Mouse (Mus musculus) urinary bladder, postnatal 25 days (tissue): ENCODE results near the gene Psma7.
A peak's percentile ranks its signal among the peaks of the same experiment; 100 is the strongest.

Experiments
- DNase-seq: peaks from one replicate; pipeline ENCODE4 v3.0.0; 2022; ENCODE audit warnings: low spot score

Psma7 gene

DNA sequence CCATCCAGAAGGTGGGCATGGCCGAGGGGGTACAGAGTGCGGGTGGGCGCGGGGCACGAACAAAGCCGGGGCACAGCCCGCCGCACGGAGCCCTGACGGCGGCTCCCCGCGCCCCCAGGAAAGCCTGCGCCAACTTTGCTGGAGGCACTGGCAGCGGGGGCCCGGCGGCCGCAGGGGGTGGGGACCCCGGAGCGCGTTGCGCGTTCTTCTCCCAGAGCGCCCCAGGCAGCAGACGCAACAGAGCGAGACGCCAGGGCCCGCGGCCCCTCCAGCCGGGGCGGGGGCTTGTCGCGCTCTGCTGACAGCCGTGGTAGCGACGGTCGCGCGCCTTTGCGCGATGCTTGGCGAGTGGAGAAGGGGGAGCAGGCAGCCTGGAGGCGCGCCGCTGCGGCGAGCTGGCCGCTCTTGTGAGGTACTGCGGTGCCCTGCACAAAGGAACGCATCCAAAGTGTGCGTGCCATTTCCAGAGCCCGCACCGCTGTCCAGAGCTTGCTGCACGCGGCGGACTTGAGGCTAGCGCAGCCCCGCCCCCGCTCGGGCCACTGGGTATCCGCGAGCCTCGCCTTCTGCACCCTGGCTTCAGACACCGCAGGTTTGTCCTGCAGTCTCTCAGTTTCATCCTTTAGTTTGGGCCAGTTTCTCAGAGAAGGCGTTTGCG, 754 bp upstream of the Psma7 start:
- DNase-seq: peak; percentile 39

DNA sequence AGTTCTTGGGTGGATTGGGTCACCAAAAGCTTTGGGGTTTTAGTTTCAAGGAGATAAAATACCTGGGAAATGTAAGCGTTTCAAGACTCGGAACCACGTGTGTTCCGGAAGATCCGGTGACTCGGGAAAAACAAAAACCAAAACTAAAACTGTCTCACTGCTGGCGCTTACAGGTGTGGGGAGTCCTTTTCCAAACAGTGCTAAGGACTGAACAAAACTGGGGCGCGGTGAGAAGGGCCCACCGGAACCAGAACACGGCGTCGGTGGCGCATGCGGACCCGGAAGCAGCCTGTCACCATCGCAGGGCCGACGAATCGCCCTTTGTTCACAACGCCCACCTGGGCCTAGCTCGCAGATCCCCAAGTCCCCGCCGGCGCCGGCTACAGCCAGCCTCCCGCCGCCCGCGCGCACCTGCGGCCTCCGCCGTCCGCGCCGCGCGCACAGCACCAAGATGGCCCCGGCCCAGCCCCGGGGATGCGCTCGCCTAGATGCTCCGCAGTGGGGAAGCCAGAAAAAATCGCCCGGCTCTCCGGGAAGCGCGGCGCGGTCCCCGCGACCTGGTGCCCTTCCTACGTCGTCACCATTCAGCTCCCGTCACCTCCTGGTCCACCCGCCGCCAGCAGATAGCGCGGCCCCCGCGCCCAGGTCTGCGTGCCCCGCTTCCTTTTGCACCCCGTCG, 517 bp downstream of the Psma7 start:
- DNase-seq: peak; percentile 41

DNA sequence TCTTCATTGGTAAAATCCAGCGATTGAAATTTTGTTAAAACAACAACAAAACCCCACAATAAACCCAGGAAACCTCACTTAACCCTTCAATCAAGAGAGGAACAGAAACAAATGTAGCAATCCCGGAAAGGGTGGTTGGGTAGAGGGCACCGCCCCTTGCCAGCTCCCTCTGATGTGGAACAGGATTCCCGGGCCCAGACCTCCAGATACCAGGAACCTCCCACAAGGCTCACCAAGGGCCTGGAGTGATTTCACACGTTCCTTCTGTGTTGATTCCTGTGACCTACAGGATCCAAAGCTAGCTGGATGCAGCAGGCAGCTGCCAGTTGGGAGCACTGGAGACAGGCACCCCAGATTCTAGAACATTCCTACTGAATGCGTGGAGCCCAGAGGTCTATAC, 1.8 kb downstream of the Psma7 start:
- no peak for DNase-seq

DNA sequence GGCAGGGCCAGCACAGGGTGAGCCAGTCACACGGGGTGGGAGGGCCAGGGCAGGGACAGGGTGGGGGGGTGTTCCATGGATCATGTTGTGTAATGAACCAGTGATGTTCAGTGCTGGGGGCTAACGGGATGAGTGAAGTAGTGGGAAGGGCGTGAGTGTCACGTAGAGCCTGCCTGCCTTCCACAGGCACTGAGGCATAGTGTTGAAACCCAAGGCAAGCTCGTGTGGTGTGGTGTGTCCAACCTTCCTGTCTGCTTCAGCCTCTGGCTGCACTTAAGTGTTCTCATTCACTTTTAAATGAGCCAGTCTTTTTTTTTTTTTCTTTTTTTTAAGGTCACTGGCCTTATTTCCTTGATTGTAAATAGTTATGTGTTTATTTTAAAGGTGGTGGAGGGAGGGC, 7.5 kb downstream of the Psma7 start:
- DNase-seq: no peak

DNA sequence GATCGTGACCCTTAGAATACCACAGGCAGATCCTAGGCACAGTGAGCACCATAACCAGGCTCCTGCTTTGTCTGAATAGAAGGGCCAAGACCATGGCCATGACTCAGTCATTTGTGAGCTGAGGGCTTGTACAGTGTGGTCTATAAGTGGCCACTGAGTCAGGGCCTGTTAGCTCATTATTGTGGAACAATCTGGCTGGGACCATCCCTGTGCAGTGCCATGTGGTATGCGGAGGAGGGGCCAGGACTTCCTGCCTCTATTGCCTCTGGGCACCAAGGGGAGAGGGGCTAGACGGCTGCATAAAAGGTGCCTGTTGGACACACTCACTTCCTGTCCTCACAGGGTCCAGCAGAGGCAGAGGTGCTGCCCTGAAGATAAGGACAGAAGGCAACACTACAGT, 8.3 kb downstream of the Psma7 start:
- DNase-seq: no peak

DNA sequence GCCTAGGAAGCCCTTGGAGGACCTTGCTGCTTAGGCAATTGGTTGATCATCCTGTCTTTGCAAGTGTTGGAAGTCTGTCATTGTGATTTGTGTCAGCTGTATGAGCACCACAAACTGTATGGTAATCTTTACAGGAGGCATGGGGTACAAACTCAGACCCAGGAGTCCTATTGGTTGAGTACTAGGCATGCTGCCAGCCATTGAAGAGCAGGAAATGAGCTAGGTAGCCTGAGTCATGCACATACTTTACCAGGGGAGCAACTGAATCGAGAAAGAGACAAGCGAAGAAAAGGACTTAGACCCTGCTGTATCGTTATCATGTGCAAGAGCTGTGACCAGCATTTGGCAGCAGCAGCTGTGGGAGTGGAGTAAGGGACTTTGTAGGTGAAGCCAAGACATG, 9.3 kb downstream of the Psma7 start:
- DNase-seq: no peak

DNA sequence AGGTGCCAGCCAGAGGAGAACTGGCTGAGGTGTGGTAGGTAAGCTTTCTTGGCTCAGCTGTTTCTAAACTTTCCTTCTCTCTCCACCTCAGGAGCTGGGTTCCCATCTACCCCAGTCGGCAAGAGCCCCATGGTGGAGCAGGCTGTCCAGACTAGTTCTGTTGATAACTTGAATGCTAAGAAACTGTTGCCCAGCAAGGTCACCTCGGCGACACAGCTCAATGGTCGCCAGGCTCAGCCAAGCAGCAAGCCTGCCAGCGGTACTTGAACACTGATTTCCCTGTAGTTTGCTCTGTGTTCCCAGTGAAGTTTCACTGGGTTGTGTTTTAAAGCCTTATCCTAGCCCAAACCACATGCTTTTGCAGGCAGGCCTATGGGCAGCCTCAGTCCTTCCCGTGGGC, 11.0 kb downstream of the Psma7 start:
- no peak for DNase-seq

DNA sequence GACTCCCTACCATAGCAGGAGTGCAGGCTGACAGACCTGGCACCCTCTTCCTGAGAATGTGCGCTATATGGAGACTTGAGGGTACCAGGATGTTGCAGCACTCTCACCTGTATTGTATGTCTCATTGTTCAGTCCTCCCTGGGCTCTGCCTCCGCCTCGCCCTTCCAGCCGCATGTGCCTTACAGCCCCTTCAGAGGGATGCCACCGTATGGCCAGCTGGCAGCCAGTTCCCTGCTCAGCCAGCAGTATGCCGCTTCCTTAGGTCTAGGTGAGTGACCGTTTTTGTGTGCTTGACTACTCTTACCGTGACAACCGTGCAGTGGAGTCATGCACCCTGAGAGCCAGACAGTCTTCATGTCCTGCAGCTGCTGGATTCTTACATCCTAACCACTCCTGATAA, 14.5 kb downstream of the Psma7 start:
- no peak for DNase-seq

DNA sequence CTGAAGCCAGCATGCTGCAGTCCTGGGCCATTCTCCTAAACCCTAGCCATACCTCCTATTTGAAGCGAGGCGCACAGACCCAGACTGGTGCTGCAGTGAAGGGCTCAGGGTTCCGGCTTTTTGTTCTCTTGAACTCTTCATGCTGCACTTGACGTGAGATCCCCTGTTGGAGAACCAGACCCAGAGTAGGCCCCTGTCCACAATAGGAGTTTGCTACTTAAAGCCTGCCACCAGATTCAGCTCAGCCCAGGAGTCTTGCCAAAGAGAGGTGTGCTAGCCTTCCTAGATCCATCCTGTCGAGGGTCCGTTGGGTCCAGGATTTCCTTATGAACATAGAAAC, 16.4 kb downstream of the Psma7 start:
- DNase-seq: no peak

DNA sequence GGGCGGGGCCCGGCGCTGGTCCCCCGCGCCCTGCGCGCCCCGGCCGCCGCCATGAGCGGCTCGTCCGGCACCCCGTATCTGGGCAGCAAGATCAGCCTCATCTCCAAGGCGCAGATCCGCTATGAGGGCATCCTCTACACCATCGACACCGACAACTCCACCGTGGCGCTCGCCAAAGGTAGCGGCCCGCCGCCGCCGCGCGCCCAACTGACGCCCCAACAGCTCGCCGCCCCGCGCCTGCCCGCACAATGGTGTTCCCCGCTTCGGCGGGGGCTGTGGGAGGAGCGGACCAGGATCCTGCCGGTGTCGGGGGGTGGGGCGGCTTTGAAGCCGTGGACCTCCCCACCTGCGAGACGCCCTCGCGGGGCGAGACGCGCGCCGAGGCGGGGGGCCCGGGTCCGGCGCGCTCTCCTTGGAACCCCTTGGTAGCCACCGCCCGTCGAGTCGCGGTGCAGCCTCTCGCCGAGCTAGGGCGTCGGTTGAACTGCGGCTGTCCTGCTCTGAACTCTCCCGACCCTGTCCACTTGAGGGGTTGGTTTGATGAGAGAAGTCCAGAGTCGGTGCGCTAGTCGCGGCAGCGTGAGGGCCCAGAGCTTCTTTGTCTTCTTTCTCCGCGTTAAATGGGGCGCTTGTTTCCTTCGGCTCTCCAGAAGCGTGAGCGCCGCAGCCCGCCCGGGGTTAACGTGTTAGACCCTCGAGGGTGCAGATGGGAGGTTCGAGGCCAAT, 16.9 kb downstream of the Psma7 start:
- no peak for DNase-seq

DNA sequence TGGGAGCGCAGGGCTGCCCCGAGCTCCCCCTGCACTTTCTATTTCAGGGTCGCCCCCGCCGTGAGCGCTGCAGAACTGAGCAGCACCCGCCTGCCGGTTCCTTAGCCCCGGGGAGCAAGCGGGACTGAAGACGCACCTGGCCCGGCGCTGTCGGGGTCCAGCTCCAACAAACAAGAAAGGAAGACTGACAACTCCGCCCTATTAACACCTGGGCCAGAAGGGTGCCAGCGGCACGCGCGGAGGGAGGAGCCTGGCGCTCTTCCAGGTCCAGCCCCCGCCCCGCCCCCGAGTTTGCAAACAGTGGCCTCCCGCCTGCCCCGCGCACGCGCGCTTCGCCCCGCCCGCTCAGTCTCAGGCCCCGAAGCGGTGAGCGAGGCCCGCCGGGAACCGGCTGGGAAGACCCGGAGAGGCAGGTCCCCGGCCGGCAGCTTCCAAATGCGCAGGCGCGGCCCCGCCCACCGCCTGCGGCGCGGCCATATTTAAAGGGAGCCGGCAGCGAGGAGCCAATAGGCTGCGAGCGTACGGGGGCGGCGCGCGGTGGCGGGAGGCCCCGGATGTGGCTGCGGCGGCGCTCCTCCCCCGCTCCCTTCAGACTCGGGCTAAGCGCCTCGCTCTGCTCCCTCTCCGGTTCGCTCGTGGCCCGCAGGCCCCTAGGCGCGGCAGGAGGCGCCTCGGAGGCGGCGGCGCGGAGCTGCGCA, 17.7 kb downstream of the Psma7 start, which contains the start of gene Lsm14b:
TSS of gene Lsm14b (plus strand) at position 587 of the 698 bp plus-strand sequence.
- DNase-seq: peak; percentile 97

DNA sequence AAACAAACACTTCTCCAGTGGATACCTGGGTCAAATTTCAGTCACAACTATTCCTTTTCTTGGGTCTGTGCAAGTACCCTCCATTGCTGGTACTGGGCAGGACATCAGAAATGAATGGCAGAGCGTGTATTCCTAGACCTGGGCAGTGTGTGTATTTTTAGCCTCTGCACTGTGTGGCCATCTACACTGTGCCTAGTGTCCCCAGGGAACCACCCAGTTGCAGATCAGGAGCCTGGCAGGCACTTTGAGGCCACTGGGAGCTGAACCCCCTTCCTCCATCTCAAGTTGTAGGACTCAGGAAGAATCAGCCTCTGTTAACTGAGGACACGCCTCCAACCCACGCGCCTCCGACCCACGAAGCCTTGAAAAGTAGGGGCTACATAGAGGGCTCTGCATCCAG, 19.5 kb downstream of the Psma7 start:
- no peak for DNase-seq

DNA sequence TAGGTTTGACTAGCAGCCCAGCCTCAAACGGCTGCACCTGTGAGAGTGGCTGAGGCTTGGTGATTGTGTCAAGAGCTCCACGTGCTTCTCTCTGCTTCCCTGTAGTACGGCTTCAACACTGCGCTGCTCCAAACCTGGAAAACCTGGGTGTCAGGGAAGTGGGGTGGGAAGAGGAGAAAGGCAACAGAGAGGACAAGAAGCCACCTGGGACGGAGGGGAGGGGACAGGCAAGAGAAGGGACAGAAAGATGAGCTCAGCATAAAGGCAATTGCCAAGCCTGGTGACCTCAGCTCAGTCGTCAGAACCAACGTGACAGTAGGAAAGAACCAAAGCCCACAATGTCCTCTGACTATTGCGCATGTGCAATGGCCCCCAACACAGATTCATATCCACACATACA, 21.3 kb downstream of the Psma7 start:
- DNase-seq: no peak

DNA sequence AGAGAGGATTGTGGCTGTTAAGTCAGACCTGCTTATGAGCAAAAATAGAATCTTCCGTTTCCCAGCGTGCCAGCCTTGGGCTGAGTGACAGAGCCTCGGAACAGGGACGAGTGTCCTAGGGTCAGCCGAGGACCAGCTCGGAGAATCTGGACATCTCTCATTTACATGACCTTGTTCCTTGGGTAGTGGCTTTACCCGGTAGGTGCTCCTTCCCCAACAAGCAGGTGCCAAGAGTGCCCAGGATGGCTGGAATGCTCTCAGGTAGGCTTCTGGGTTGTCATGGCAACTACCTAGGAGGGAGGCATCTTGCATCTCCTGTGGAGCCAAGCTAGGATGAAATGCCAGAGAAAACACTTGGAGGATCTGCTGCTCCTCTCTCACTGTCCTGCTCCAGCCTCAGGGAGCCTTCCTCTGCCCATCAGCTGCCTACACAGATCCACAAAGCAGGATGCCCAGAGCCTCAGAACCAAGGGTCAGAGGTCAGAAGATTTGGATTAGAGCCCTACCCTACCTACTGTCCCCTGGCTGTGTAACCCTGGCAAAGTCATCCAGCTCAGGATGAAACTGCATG, 22.1 kb downstream of the Psma7 start:
- no peak for DNase-seq

DNA sequence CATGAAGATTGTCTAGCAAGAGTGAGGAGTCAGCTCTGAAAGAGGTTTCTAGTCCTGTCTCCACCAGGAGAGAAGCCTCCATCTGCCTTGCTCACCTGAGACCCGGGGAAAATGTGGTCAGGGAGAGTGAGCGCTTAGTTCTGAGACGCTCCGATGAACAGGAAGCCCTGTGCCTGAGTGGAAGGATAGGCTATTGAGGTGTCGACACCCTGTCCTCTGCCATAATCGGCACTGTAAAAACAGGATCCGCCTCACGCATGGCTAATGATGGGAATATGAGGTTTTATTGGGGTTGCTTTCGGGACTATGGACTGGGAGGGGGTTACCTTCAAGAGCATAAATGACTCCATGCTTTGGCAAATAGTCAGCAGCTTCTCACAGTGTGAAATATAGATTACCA, 23.7 kb downstream of the Psma7 start:
- DNase-seq: no peak

DNA sequence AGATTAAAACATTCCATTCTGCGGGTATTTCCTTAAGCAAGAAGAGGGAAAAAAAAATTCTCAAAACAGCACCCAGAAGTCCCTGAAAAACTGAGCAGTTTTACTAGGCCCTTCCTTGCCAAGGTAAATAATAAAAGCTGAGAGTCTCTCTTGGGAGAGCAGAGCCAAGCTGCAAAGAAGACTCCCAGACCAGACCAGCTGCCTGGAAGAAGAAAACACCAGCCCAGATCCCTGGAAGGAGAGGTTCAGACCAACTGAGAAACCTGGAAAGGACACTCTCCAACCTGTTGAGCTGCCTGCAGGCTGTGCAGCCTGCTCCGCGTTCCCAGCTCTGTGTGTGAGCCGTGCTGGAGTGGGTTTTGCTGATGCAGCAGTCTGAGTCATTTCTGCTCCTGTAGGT, 24.6 kb downstream of the Psma7 start:
- no peak for DNase-seq

DNA sequence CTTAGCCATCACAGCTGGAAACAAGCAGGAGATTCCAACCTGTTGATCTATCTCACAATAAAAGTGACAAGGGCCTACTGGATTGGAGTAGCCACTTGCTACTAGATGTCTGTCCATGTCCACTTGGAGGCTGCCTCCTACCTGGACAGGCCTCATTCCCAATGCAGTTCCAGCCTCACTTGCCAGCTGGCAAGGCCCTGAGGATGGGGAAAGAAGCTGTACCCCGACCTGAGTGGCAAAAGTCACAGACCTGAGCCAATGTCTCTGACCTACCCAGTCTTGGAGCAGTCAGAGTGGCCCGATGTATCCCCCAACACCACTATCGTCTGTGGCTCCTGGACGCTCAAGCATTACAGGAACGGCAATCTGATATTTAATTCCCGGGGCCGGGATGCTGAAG, 28.5 kb downstream of the Psma7 start:
- no peak for DNase-seq

DNA sequence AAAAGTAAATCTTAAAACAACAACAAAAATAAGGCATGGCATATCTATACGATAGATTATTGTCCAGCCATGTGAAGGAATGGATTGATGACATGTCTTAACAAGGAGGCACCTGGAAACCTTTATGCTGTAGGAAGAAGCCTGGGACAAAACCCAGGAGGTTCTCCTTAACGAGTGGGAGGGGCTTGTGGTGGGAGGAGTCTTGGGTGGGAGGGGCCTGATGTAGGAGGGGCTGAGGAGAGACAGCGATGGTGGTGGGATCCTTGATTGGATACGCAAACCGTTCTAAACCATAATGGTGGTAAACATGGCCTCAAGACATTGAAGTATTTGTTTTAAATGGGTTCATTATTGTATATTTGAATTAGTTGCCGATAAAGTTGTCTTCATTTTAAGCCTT, 30.9 kb downstream of the Psma7 start:
- no peak for DNase-seq

DNA sequence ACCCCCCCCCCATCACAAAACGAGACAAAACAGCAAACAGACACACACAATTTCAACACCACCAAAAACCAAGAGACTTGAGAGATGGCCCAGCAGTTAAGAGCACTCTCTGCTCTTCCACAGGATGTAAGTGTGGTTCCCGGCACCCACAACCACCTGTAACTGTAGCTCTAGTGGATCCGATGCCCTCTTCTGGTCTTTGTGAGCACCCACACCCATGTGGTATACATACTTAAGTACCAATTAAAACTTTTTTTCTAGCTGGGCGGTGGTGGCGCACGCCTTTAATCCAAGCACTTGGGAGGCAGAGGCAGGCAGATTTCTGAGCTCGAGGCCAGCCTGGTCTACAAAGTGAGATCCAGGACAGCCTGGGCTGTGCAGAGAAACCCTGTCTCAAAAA, 31.5 kb downstream of the Psma7 start:
- no peak for DNase-seq

DNA sequence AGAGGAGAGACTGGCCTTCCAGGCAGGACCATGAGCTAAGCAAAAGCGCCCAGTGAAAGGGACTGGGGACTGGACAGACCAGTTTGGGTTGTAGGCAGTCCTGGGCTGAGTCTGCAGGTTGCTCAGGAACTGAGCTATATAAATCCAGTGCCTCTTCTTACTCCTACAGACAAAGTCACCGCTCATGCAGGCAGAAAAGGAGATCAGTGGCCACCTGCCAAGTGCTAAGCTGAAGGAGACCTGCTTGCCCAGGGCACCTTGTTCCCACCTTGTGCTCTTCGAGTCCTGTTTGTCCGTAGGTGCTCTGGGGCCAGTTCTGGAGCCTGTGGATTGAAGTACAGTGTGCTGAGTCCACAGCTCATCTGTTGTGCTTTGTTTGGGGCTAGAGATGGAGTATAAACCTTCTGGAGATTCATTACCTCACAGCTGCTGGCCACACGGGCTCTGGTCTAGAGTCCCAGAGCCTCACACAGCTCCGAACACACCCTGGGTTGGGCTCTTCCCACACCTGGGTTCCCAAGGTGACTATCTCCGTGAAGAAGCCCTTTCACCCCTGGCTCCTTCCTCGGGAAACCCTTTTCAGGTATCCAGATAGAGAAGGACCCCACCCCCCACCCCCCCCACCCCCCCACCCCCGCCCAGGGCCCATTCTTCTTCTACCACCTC, 35.7 kb downstream of the Psma7 start:
- DNase-seq: no peak

DNA sequence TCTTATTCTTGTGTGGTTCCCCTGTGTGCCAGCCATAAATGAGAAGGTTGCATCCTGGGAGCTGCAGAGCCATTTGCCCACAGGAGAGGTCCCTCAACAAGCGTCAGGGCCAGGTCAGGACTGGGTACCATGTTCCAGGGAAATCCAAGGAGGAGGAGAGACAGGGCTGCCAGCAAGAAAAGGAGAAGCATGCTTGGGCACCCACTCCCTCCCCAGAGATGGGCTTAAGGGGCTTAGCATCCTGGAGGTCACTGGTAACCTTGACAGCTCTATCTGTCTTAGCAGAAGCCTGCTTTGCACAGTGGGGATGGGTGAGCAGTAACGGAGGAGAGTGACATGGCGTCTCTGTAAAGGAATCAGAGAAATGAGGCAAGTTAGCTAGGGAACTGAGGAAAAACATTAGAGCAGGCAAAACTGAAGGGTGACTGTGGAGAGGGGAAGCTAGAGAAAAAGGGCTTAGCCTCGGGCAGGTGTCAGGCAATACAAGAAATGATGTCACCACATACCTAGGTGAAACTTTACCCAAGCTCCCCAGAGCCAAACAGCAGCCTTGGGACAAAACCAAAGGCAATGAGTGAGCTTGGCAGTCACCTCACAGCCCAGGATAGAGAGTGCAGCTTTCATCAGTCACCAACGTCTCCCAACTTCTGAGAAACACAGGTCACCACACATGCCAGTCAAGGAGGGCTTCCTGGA, 36.4 kb downstream of the Psma7 start:
- no peak for DNase-seq
